Mouse (Mus musculus) T-helper 1 cell (primary cell): ENCODE results near the gene Kif20b.

ENCODE experiments used
- in situ Hi-C: fragments of 300-600 bp; cut with MboI, MseI; formaldehyde crosslinking; loops from one replicate; pipeline ENCODE4 v1.15.1; 2025; ENCODE audit warnings: high pct_unique_total_duplicates

The Kif20b gene

GRCm38 (mm10) chr19:34912366-34912765 lies 9.8 kb upstream of the Kif20b start:
- in situ Hi-C loops = no loop called here

GRCm38 (mm10) chr19:34920066-34920465 lies 2.1 kb upstream of the Kif20b start:
- in situ Hi-C loops = no loop called here

- in situ Hi-C loops = no loop called here
Measured at GRCm38 (mm10) chr19:34920531-34920930, 1.6 kb upstream of the Kif20b start.

GRCm38 (mm10) chr19:34921253-34921651 lies 909 bp upstream of the Kif20b start:
- in situ Hi-C loops = no loop called here

GRCm38 (mm10) chr19:34922603-34922963 lies 422 bp downstream of the Kif20b start:
- in situ Hi-C loops = no loop called here

GRCm38 (mm10) chr19:34947206-34947605 lies 25.0 kb downstream of the Kif20b start:
- in situ Hi-C loops = no loop called here

GRCm38 (mm10) chr19:34953842-34954541 lies 31.8 kb downstream of the Kif20b start:
- in situ Hi-C loops = loop anchor here (25.0 kb wide), 1 partner anchor 1908 kb away; no protein-coding TSS in a partner anchor

- in situ Hi-C loops = loop anchor here (25.0 kb wide), 1 partner anchor 1903 kb away; no protein-coding TSS in a partner anchor
Measured at GRCm38 (mm10) chr19:34959369-34959768, 37.2 kb downstream of the Kif20b start.

GRCm38 (mm10) chr19:34984742-34985141 lies 62.6 kb downstream of the Kif20b start:
- in situ Hi-C loops = no loop called here

GRCm38 (mm10) chr19:34990443-34990842 lies 68.3 kb downstream of the Kif20b start:
- in situ Hi-C loops = no loop called here

- in situ Hi-C loops = no loop called here
Measured at GRCm38 (mm10) chr19:34992969-34993527, 70.9 kb downstream of the Kif20b start.

GRCm38 (mm10) chr19:35015058-35015457 lies 92.9 kb downstream of the Kif20b start:
- in situ Hi-C loops = no loop called here

- in situ Hi-C loops = no loop called here
Measured at GRCm38 (mm10) chr19:35017474-35018208, 95.5 kb downstream of the Kif20b start.

- in situ Hi-C loops = no loop called here
Measured at GRCm38 (mm10) chr19:35018209-35018581, 96.0 kb downstream of the Kif20b start.
